Mouse (Mus musculus): ENCODE measurements around the gene Tgm1.

- TF ChIP-seq CTCF (IDR thresholded peaks at IDR 0.05; ENCODE audit: control insufficient read depth, insufficient read depth, insufficient replicate concordance, low read depth, low read length) (no peak), POLR2A (IDR thresholded peaks at IDR 0.05; ENCODE audit: control insufficient read depth, low read depth, low read length) (no peak)
These were observed 24.3 kb downstream of the Tgm1 start for GRCm38 (mm10) chr14:55689433-55689832.
